Mouse (Mus musculus): ENCODE data around the gene Phactr2. TPM values are rescaled to one million over a fixed set of nuclear protein-coding genes. Genes with fewer than 3 reads are reported as not detected.
"Not testable (repeated sequence)": the region's sequence is repeated elsewhere in the genome, so short reads cannot be mapped to it uniquely, and the experiment has no call there.

Gene Phactr2
- total RNA-seq (2014; fragmentation: Nextera tagmentation) (8.5 and 10.1 TPM in 2 replicates), total RNA-seq (2017) (4.8 and 10.1 TPM in 2 replicates)

- ATAC-seq (replicated peaks; ENCODE audit: low FRiP score, low TSS enrichment, poor library complexity, severe bottlenecking), result peak; percentile 60
Measured at GRCm38 (mm10) chr10:13473833-13474567, at the start of gene Phactr2. Gene Phactr2, minus strand, starts transcription at chr10:13474412.

GRCm38 (mm10) chr10:13521857-13522256, 47.6 kb upstream of the Phactr2 start:
- ATAC-seq (replicated peaks; ENCODE audit: low FRiP score, low TSS enrichment, poor library complexity, severe bottlenecking), result peak; percentile 99

- ATAC-seq (replicated peaks; ENCODE audit: low FRiP score, low TSS enrichment, poor library complexity, severe bottlenecking), result peak; percentile 95
Measured at GRCm38 (mm10) chr10:13502371-13502770, 28.2 kb upstream of the Phactr2 start.

- not testable (repeated sequence) for ATAC-seq (replicated peaks; ENCODE audit: low FRiP score, low TSS enrichment, poor library complexity, severe bottlenecking)
Measured at GRCm38 (mm10) chr10:13501533-13501932, 27.3 kb upstream of the Phactr2 start.

- peak; percentile 70 for ATAC-seq (replicated peaks; ENCODE audit: low FRiP score, low TSS enrichment, poor library complexity, severe bottlenecking)
Measured at GRCm38 (mm10) chr10:13500938-13501496, 26.8 kb upstream of the Phactr2 start.

GRCm38 (mm10) chr10:13500473-13500872, 26.3 kb upstream of the Phactr2 start:
- ATAC-seq (replicated peaks; ENCODE audit: low FRiP score, low TSS enrichment, poor library complexity, severe bottlenecking), result no peak

- ATAC-seq (replicated peaks; ENCODE audit: low FRiP score, low TSS enrichment, poor library complexity, severe bottlenecking), result no peak
Measured at GRCm38 (mm10) chr10:13499331-13499730, 25.1 kb upstream of the Phactr2 start, which contains the start of gene Fuca2. Gene Fuca2, plus strand, starts transcription at chr10:13499540.

- ATAC-seq (replicated peaks; ENCODE audit: low FRiP score, low TSS enrichment, poor library complexity, severe bottlenecking), result no peak
Measured at GRCm38 (mm10) chr10:13496315-13496714, 22.1 kb upstream of the Phactr2 start.

- ATAC-seq (replicated peaks; ENCODE audit: low FRiP score, low TSS enrichment, poor library complexity, severe bottlenecking), result no peak
Measured at GRCm38 (mm10) chr10:13493978-13494686, 19.9 kb upstream of the Phactr2 start.

GRCm38 (mm10) chr10:13489671-13490070, 15.5 kb upstream of the Phactr2 start:
- no peak for ATAC-seq (replicated peaks; ENCODE audit: low FRiP score, low TSS enrichment, poor library complexity, severe bottlenecking)

- no peak for ATAC-seq (replicated peaks; ENCODE audit: low FRiP score, low TSS enrichment, poor library complexity, severe bottlenecking)
Measured at GRCm38 (mm10) chr10:13485958-13486357, 11.7 kb upstream of the Phactr2 start.

GRCm38 (mm10) chr10:13479341-13479740, 5.1 kb upstream of the Phactr2 start:
- no peak for ATAC-seq (replicated peaks; ENCODE audit: low FRiP score, low TSS enrichment, poor library complexity, severe bottlenecking)

- ATAC-seq (replicated peaks; ENCODE audit: low FRiP score, low TSS enrichment, poor library complexity, severe bottlenecking), result no peak
Measured at GRCm38 (mm10) chr10:13475121-13475520, 909 bp upstream of the Phactr2 start.

GRCm38 (mm10) chr10:13474568-13474955, 350 bp upstream of the Phactr2 start:
- no peak for ATAC-seq (replicated peaks; ENCODE audit: low FRiP score, low TSS enrichment, poor library complexity, severe bottlenecking)

GRCm38 (mm10) chr10:13473287-13473832, 852 bp downstream of the Phactr2 start:
- 0 out of 2 replicates have a peak, but pooled peaks have one; percentile 43 for ATAC-seq (replicated peaks; ENCODE audit: low FRiP score, low TSS enrichment, poor library complexity, severe bottlenecking)

GRCm38 (mm10) chr10:13470236-13470635, 4.0 kb downstream of the Phactr2 start:
- ATAC-seq (replicated peaks; ENCODE audit: low FRiP score, low TSS enrichment, poor library complexity, severe bottlenecking), result no peak

- not testable (repeated sequence) for ATAC-seq (replicated peaks; ENCODE audit: low FRiP score, low TSS enrichment, poor library complexity, severe bottlenecking)
Measured at GRCm38 (mm10) chr10:13468025-13468529, 6.1 kb downstream of the Phactr2 start.

- no peak for ATAC-seq (replicated peaks; ENCODE audit: low FRiP score, low TSS enrichment, poor library complexity, severe bottlenecking)
Measured at GRCm38 (mm10) chr10:13466925-13467324, 7.3 kb downstream of the Phactr2 start.

GRCm38 (mm10) chr10:13464295-13464694, 9.9 kb downstream of the Phactr2 start:
- not testable (repeated sequence) for ATAC-seq (replicated peaks; ENCODE audit: low FRiP score, low TSS enrichment, poor library complexity, severe bottlenecking)

All from megakaryocyte-erythroid progenitor cell, adult 5-6 weeks (primary cell).